Mouse (Mus musculus) neural tube, embryonic 12.5 days (tissue): Measurements from ENCODE around the gene Larp1b. TPM values are rescaled to one million over a fixed set of nuclear protein-coding genes. Genes with fewer than 3 reads are reported as not detected.

ENCODE experiments used
- polyA plus RNA-seq: library from polyadenylated mRNA; unstranded; fragments of >200 nt; fragmentation: Nextera tagmentation; extraction: Ambion mirVana; gene quantifications from 2 replicates; pipeline ENCODE4 v1.2.1, GENCODE M21; 2016

Larp1b gene
- polyA plus RNA-seq, 1 experiment from 2014 or later = 4.3 TPM

Other genes starting within 250 kb of the Larp1b start
- 0.09 and 0.33 TPM in 2 replicates for gene Slc25a31, start 241.0 kb upstream of the Larp1b start, polyA plus RNA-seq
- gene Hspa4l, start 205.3 kb upstream of the Larp1b start, polyA plus RNA-seq = 59.4 and 64.4 TPM in 2 replicates
- 37.1 and 43.0 TPM in 2 replicates for gene Plk4, start 149.8 kb upstream of the Larp1b start, polyA plus RNA-seq
- 9.4 and 9.6 TPM in 2 replicates for gene Mfsd8, start 102.9 kb upstream of the Larp1b start, polyA plus RNA-seq
- 12.2 and 14.4 TPM in 2 replicates for gene Abhd18, start 102.9 kb upstream of the Larp1b start, polyA plus RNA-seq
- gene 1700034I23Rik, start 47.3 kb upstream of the Larp1b start, polyA plus RNA-seq = 0.26 and 0.37 TPM in 2 replicates
- gene Pgrmc2, start 133.2 kb downstream of the Larp1b start, polyA plus RNA-seq = 38.2 and 39.7 TPM in 2 replicates